Mouse (Mus musculus): Measurements from ENCODE around the gene Slc6a19. TPM values are rescaled to one million over a fixed set of nuclear protein-coding genes. Genes with fewer than 3 reads are reported as not detected.

Gene Slc6a19
- polyA plus RNA-seq, 1 experiment from 2014 or later, result 0.15 TPM

- WGBS, result 85% methylated on average over 1 of the region's 1 CpGs
- DNase-seq (ENCODE audit: low spot score), result no peak
- Histone ChIP-seq H3K27me3 (ENCODE audit: low read depth, poor library complexity, severe bottlenecking) (no peaks in the 10 kb centered on the region), H3K9me3 (replicated peaks) (no peaks in the 10 kb centered on the region), H3K36me3 (no peaks in the 10 kb centered on the region), H3K4me3 (no peak overlapping the region), H3K27ac (replicated peaks) (no peak overlapping the region), H3K4me1 (no peaks in the 10 kb centered on the region)
Observed at GRCm38 (mm10) chr13:73684412-73684811, 20.3 kb downstream of the Slc6a19 start.

- Histone ChIP-seq H3K9me3 (replicated peaks) (no peaks in the 10 kb centered on the region), H3K36me3 (no peaks in the 10 kb centered on the region), H3K4me3 (no peak overlapping the region), H3K4me1 (no peaks in the 10 kb centered on the region), H3K27me3 (ENCODE audit: low read depth, poor library complexity, severe bottlenecking) (no peaks in the 10 kb centered on the region), H3K27ac (replicated peaks) (no peak overlapping the region)
- DNase-seq (ENCODE audit: low spot score), result no peak
- WGBS, result 93% methylated on average over 11 of the region's 11 CpGs
Observed at GRCm38 (mm10) chr13:73683682-73684081, 21.0 kb downstream of the Slc6a19 start.

DNA sequence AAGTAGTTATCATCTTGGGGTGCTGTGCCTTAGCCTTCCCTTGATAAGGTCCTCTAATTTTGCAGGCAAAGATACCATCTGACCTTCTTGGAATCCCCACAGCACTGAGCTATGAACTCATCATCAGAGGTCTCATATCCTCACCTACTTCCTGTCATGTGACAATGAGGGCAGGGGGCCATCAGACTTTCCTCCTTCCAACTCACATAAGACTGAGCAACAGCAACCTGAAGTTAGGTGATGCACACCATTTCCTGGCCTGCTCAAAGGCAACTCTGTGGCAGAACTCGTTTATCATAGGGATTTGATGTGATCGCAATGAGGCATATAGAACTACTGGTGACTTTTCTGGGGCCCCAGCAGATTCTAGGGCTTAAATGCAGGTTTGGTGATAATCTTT is 22.4 kb downstream of the Slc6a19 start:
- no peaks in the 10 kb centered on the region for H3K4me1 ChIP-seq
- no peaks in the 10 kb centered on the region for H3K9me3 ChIP-seq (replicated peaks)
- no peak overlapping the region for H3K4me3 ChIP-seq
- H3K36me3 ChIP-seq, result no peaks in the 10 kb centered on the region
- no peaks in the 10 kb centered on the region for H3K27me3 ChIP-seq (ENCODE audit: low read depth, poor library complexity, severe bottlenecking)
- DNase-seq (ENCODE audit: low spot score), result no peak
- no peak overlapping the region for H3K27ac ChIP-seq (replicated peaks)
- 90% methylated on average over 2 of the region's 2 CpGs for whole genome bisulfite sequencing

GRCm38 (mm10) chr13:73680394-73680793 is 24.3 kb downstream of the Slc6a19 start:
- no peaks in the 10 kb centered on the region for H3K4me1 ChIP-seq
- 50% methylated on average over 1 of the region's 1 CpGs for WGBS
- no peak overlapping the region for H3K27ac ChIP-seq (replicated peaks)
- H3K36me3 ChIP-seq, result no peaks in the 10 kb centered on the region
- no peak for DNase-seq (ENCODE audit: low spot score)
- H3K4me3 ChIP-seq, result no peak overlapping the region
- no peaks in the 10 kb centered on the region for H3K27me3 ChIP-seq (ENCODE audit: low read depth, poor library complexity, severe bottlenecking)
- H3K9me3 ChIP-seq (replicated peaks), result no peaks in the 10 kb centered on the region

DNA sequence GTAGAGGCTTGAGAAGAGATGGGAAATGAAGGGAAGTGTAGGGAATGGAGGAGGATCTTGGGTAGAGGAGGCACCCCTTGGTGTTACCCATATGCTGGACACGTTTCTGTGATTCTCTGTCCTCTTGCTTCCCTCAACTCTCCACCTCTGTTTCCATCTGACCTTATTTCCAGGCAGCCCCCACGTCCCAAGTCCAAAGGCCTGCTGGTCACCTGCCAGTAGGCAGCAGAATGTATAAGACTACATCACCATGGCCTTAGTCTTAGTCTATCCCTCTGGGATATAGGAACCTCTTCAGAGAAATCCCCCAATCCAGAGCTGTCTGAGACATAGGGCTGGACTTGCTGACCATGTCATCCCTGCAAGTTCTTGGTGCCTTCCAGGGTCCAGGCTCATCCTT is 25.4 kb downstream of the Slc6a19 start:
- 50% methylated on average over 2 of the region's 2 CpGs for WGBS
- Histone ChIP-seq H3K9me3 (replicated peaks) (no peaks in the 10 kb centered on the region), H3K4me1 (no peaks in the 10 kb centered on the region), H3K27ac (replicated peaks) (no peak overlapping the region), H3K27me3 (ENCODE audit: low read depth, poor library complexity, severe bottlenecking) (no peaks in the 10 kb centered on the region), H3K36me3 (no peaks in the 10 kb centered on the region), H3K4me3 (no peak overlapping the region)
- DNase-seq (ENCODE audit: low spot score), result no peak

DNA sequence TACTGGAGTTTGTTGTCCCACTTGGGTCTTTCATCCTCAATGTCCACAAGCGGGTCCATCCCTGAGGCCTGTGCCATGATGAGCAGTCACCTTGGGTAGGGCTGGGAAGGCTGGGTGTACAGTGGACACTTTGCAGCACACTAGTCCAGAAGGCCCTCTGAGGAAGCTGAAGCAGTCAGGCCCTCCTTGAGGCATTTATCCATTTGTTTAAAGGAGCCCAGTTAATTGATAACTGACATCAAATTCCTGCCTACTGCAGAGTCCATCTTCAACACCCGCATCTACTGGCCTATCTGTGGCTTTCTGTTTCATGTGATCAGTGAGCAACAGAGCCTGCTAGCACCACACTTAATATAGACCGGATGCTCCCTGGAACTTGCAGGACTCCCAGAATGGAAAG is 26.8 kb downstream of the Slc6a19 start, which contains the start of gene Slc6a18:
TSS of gene Slc6a18 (minus strand) at position 171 of the 400 bp plus-strand sequence.
- WGBS, result 87% methylated on average over 3 of the region's 3 CpGs
- no peak within 1 kb of the TSS for H3K27ac ChIP-seq (replicated peaks)
- H3K9me3 ChIP-seq (replicated peaks), result no peaks in the 10 kb centered on the region

GRCm38 (mm10) chr13:73675161-73675560 is 29.5 kb downstream of the Slc6a19 start:
- Histone ChIP-seq H3K4me3 (no peak overlapping the region), H3K27ac (replicated peaks) (no peak overlapping the region), H3K9me3 (replicated peaks) (no peaks in the 10 kb centered on the region), H3K27me3 (ENCODE audit: low read depth, poor library complexity, severe bottlenecking) (no peaks in the 10 kb centered on the region), H3K36me3 (no peaks in the 10 kb centered on the region), H3K4me1 (no peaks in the 10 kb centered on the region)
- WGBS, result 92% methylated on average over 7 of the region's 7 CpGs
- DNase-seq (ENCODE audit: low spot score), result no peak

More for the DNA sequence above, 26.8 kb downstream of the Slc6a19 start, which contains the start of gene Slc6a18:
- no peak within 1 kb of the TSS for H3K4me3 ChIP-seq
- H3K27me3 ChIP-seq (ENCODE audit: low read depth, poor library complexity, severe bottlenecking), result no peaks in the 10 kb centered on the region
- no peaks in the 10 kb centered on the region for H3K36me3 ChIP-seq
- DNase-seq (ENCODE audit: low spot score), result no peak
- no peaks in the 10 kb centered on the region for H3K4me1 ChIP-seq

DNA sequence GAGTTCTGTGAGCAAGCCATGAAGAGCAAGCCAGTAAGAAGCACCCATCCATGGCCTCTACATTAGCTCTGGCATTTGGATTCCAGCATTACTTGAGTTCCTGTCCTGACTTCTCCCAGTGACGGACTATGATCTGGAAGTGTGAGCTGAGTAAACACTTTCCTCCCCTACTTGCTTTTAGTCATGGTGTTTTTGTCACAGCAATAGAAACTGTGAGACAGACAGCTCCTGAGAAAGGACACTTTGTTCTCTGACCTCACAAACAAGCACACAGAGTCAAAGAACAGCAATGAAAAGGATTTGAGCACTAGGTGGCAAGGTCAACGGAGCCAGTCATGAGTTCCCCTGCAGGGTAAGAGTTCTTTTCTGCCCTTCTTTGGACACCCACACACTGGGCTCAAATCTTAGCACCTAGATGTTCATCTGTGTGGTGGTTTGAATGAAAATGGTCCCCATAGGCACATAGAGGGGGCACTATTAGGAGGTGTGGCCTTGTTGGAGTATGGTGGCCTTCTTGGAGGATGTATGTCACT is 44.4 kb downstream of the Slc6a19 start:
- Histone ChIP-seq H3K9me3 (replicated peaks) (no peaks in the 10 kb centered on the region), H3K4me1 (no peaks in the 10 kb centered on the region), H3K27ac (replicated peaks) (no peak overlapping the region), H3K4me3 (no peak overlapping the region), H3K36me3 (no peaks in the 10 kb centered on the region), H3K27me3 (ENCODE audit: low read depth, poor library complexity, severe bottlenecking) (no peaks in the 10 kb centered on the region)
- 80% methylated on average over 2 of the region's 2 CpGs for WGBS
- DNase-seq (ENCODE audit: low spot score), result no peak

DNA sequence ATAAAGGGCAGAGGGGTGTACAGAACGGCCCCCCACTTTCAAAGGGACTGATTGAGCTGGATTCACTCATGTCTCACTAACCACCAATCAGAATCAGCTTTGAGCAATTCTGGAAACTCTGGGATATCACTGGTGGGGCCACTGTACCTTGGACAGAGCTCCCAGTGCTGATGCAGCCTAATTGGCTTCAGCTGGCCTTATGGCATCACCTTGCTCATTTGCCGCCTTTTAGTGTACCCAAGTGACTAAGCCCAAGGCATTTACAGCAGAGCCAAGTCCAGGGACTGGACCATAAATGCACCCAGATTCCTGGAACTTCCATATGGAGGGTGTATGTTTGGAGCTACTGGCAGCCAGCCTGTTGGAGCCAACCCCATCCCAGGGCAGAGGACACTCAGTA is 45.7 kb downstream of the Slc6a19 start:
- Histone ChIP-seq H3K27ac (replicated peaks) (no peak overlapping the region), H3K4me3 (no peak overlapping the region), H3K36me3 (no peaks in the 10 kb centered on the region), H3K9me3 (replicated peaks) (no peaks in the 10 kb centered on the region), H3K27me3 (ENCODE audit: low read depth, poor library complexity, severe bottlenecking) (no peaks in the 10 kb centered on the region), H3K4me1 (no peaks in the 10 kb centered on the region)
- no peak for DNase-seq (ENCODE audit: low spot score)
- WGBS, result 45% methylated on average over 2 of the region's 2 CpGs

- Histone ChIP-seq H3K36me3 (no peaks in the 10 kb centered on the region), H3K27me3 (ENCODE audit: low read depth, poor library complexity, severe bottlenecking) (no peaks in the 10 kb centered on the region), H3K9me3 (replicated peaks) (no peaks in the 10 kb centered on the region), H3K27ac (replicated peaks) (no peak overlapping the region), H3K4me1 (no peaks in the 10 kb centered on the region), H3K4me3 (no peak overlapping the region)
- no peak for DNase-seq (ENCODE audit: low spot score)
- 80% methylated on average over 3 of the region's 3 CpGs for WGBS
Observed at GRCm38 (mm10) chr13:73654976-73655375, 49.7 kb downstream of the Slc6a19 start.

GRCm38 (mm10) chr13:73653266-73653665 is 51.4 kb downstream of the Slc6a19 start:
- WGBS, result 82% methylated on average over 3 of the region's 3 CpGs
- Histone ChIP-seq H3K36me3 (peaks cover 11% of the 10 kb centered on the region), H3K27ac (replicated peaks) (no peak overlapping the region), H3K9me3 (replicated peaks) (no peaks in the 10 kb centered on the region), H3K4me3 (no peak overlapping the region), H3K4me1 (no peaks in the 10 kb centered on the region), H3K27me3 (ENCODE audit: low read depth, poor library complexity, severe bottlenecking) (no peaks in the 10 kb centered on the region)
- no peak for DNase-seq (ENCODE audit: low spot score)

GRCm38 (mm10) chr13:73646397-73647087 is 58.1 kb downstream of the Slc6a19 start:
- H3K36me3 ChIP-seq, result peaks cover 24% of the 10 kb centered on the region
- 42% methylated on average over 6 of the region's 6 CpGs for WGBS
- H3K4me3 ChIP-seq, result no peak overlapping the region
- H3K4me1 ChIP-seq, result no peaks in the 10 kb centered on the region
- no peaks in the 10 kb centered on the region for H3K27me3 ChIP-seq (ENCODE audit: low read depth, poor library complexity, severe bottlenecking)
- no peak overlapping the region for H3K27ac ChIP-seq (replicated peaks)
- peak; percentile 37 for DNase-seq (ENCODE audit: low spot score)
- H3K9me3 ChIP-seq (replicated peaks), result no peaks in the 10 kb centered on the region

- WGBS, result 87% methylated on average over 4 of the region's 4 CpGs
- H3K4me3 ChIP-seq, result no peak overlapping the region
- no peak for DNase-seq (ENCODE audit: low spot score)
- no peaks in the 10 kb centered on the region for H3K9me3 ChIP-seq (replicated peaks)
- H3K27me3 ChIP-seq (ENCODE audit: low read depth, poor library complexity, severe bottlenecking), result no peaks in the 10 kb centered on the region
- no peak overlapping the region for H3K27ac ChIP-seq (replicated peaks)
- H3K4me1 ChIP-seq, result no peaks in the 10 kb centered on the region
- peaks cover 3% of the 10 kb centered on the region; the same call in 1 of the 2 replicates for H3K36me3 ChIP-seq
Observed at GRCm38 (mm10) chr13:73641296-73641695, 63.4 kb downstream of the Slc6a19 start.
